Mouse (Mus musculus): ENCODE results near the gene Tmbim6. TPM values are rescaled to one million over a fixed set of nuclear protein-coding genes. Genes with fewer than 3 reads are reported as not detected.
A peak's percentile ranks its signal among the peaks of the same experiment; 100 is the strongest.

Gene Tmbim6
- polyA plus RNA-seq, 1 experiment from 2014 or later, result 327 TPM

DNA sequence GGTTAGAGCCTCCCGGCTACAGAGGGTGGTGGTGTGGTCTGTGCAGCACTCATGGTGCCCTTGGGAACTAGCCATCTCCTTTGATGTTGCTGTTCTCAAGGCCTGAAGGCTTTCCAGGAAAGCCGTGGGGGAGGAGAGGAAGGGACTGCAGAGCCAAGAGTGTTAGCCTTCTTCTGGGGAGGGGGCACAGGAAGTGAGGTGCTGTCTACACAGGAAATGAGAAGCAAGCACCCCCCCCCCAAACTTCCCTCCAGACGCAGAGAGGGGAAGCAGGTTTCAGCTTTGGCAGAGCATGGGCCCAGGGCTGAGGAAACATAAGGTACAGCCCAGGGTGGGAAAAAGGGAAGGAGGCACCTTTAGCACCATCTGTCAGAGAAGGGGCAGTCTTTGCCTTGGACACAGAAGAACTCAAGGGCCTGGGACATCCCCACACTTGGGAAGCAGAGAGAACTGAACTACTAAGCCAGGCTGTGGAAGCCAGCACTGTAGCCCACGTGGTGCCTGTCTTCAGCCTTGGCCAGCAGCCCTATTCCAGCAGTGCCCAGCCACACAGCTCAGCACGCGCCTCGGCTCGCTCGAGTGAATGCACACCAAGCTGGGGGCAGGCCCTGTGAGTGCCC lies 56.6 kb downstream of the Tmbim6 start:
- DNase-seq, result peak; percentile 70
- no peak overlapping the region for H3K9ac ChIP-seq
- 35% methylated on average over 9 of the region's 9 CpGs for WGBS
- no peaks in the 10 kb centered on the region for H3K9me3 ChIP-seq (ENCODE audit: low read depth, low read length)
- H3K4me1 ChIP-seq (ENCODE audit: insufficient read depth), result peaks cover 19% of the 10 kb centered on the region; the same call in 1 of the 2 replicates
- H3K4me3 ChIP-seq (ENCODE audit: low read depth, low read length), result no peak overlapping the region
- no peak for TF ChIP-seq CTCF (IDR thresholded peaks at IDR 0.05; ENCODE audit: low read depth)
- H3K4me2 ChIP-seq, result peak overlapping the region; percentile 27; the same call in 1 of the 2 replicates
- peak; percentile 69; the same call in 1 of the 2 replicates for ATAC-seq (ENCODE audit: insufficient read depth)
- no peaks in the 10 kb centered on the region for H3K27me3 ChIP-seq (ENCODE audit: insufficient read depth, low read length)
- peaks cover 18% of the 10 kb centered on the region; the same call in 1 of the 2 replicates for H3K36me3 ChIP-seq (ENCODE audit: insufficient read depth)
- peak overlapping the region; percentile 76 for H3K27ac ChIP-seq (ENCODE audit: low read depth)

DNA sequence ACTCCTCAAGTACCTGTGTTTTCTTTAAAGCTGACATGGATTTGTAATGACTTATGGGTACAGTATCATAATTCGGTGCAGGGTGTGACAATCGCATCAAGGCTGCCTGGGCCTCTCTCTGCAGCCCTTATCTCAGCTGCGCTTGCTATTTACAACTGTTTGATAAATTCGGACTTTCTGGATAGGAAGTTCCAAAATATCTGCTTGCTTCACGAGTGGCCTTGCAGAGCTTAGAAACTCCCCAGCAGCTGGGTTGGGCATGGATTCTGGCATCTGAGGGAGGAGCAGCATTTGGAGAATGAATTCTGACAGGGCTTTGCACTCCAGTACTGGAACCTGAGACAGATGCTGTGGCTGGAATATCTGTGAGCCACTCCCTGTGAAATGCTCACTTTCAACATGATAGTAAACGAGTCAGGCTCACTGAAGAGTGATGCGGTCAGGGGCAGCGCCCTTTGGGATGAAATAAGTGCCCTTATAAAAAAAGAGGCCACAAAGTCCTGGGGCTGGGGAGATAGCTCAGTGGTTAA lies 57.1 kb downstream of the Tmbim6 start:
- no peak for TF ChIP-seq CTCF (IDR thresholded peaks at IDR 0.05; ENCODE audit: low read depth)
- Histone ChIP-seq H3K4me1 (ENCODE audit: insufficient read depth) (peaks cover 19% of the 10 kb centered on the region; the same call in 1 of the 2 replicates), H3K27ac (ENCODE audit: low read depth) (peak overlapping the region; percentile 76), H3K9ac (no peak overlapping the region), H3K27me3 (ENCODE audit: insufficient read depth, low read length) (no peaks in the 10 kb centered on the region), H3K4me2 (0 out of 2 replicates have a peak overlapping the region, but pooled peaks have one; percentile 27), H3K9me3 (ENCODE audit: low read depth, low read length) (no peaks in the 10 kb centered on the region), H3K4me3 (ENCODE audit: low read depth, low read length) (no peak overlapping the region), H3K36me3 (ENCODE audit: insufficient read depth) (0 out of 2 replicates have a peak, but pooled peaks cover 17% of the 10 kb centered on the region)
- no peak for ATAC-seq (ENCODE audit: insufficient read depth)
- WGBS, result 54% methylated on average over 8 of the region's 8 CpGs
- DNase-seq, result peak; percentile 40

DNA sequence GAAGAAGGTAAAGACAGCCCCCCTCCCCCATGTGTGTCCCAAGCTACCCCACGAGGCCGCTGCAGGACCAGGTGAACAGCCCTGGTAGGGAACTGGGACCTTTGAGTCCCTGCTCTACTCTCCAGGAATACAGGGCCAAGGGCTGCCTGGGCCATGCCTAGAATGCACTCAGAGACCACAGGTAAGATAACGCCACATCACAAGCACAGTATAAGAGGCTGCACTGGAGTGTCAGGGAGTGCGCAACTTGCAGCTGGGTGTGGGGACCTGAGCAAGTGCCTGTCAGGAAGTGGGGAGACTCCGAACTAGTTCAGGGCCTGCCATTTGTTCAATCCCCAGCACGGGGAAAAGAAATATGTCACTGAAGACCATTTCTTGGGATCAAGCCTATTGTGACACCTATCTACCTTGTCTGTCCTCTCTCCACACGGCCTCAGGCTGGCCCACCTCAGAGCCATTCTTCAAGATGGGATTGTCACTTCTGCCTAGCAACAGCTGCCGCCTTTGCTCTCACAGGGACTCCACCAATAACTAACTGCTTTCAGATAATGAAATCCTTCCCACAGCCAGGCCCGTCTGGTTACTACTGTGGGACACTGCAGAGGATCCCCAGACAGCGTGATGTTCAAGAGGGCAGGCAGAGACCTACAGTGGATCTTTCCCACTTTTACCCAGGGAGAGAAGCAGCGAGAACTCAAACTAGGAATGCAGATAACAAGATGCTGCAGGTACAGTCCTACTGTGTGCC lies 60.6 kb downstream of the Tmbim6 start:
- H3K4me1 ChIP-seq (ENCODE audit: insufficient read depth), result peaks cover 27% of the 10 kb centered on the region; the same call in 1 of the 2 replicates

DNA sequence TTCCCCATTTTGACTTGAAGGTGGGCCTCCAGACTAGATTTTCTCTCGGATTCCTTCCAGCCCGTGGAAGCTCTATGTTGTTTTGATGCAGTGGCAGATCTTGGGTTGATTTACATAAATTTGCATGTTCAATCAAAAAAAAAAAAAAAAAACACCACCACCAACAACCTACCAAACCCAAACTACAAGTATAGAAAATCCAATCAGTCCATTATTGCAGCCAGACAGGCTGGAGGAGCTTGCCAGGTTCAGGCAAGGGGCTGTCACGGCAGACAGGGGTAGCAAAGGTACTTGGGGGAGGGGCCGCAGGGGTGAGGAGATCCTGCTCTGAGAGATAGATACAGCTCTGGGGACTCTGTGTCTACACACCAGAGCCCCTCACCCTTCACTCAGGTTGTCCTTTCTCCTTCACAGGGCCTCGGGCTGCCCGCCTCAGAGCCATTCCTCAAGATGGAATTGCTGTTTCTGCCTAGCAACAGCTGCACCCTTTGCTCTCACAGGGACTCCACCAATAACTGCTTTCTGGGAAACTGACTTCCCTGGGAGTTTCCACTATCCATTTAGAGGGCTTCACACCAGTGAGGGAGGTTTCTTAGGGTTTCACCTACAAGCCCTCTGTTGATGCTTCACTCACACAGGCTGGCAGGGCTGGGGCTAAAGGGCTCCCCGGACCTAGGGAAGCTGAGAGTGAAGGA lies 62.0 kb downstream of the Tmbim6 start:
- H3K27me3 ChIP-seq (ENCODE audit: insufficient read depth, low read length), result no peaks in the 10 kb centered on the region
- DNase-seq, result no peak
- no peaks in the 10 kb centered on the region for H3K9me3 ChIP-seq (ENCODE audit: low read depth, low read length)
- H3K9ac ChIP-seq, result no peak overlapping the region
- H3K4me1 ChIP-seq (ENCODE audit: insufficient read depth), result peaks cover 17% of the 10 kb centered on the region; the same call in 1 of the 2 replicates
- no peak overlapping the region for H3K4me3 ChIP-seq (ENCODE audit: low read depth, low read length)
- WGBS, result 80% methylated on average over 7 of the region's 7 CpGs
- no peak for TF ChIP-seq CTCF (IDR thresholded peaks at IDR 0.05; ENCODE audit: low read depth)
- ATAC-seq (ENCODE audit: insufficient read depth), result no peak
- H3K4me2 ChIP-seq, result no peak overlapping the region
- H3K27ac ChIP-seq (ENCODE audit: low read depth), result no peak overlapping the region
- 0 out of 2 replicates have a peak, but pooled peaks cover 17% of the 10 kb centered on the region for H3K36me3 ChIP-seq (ENCODE audit: insufficient read depth)

More for the DNA sequence above, 60.6 kb downstream of the Tmbim6 start:
- H3K27ac ChIP-seq (ENCODE audit: low read depth), result no peak overlapping the region
- DNase-seq (no peak), ATAC-seq (ENCODE audit: insufficient read depth) (no peak)
- 59% methylated on average over 11 of the region's 11 CpGs for WGBS
- no peak overlapping the region for H3K9ac ChIP-seq
- 0 out of 2 replicates have a peak, but pooled peaks cover 19% of the 10 kb centered on the region for H3K36me3 ChIP-seq (ENCODE audit: insufficient read depth)
- H3K27me3 ChIP-seq (ENCODE audit: insufficient read depth, low read length), result no peaks in the 10 kb centered on the region
- H3K4me3 ChIP-seq (ENCODE audit: low read depth, low read length), result no peak overlapping the region
- no peak overlapping the region for H3K4me2 ChIP-seq
- no peak for TF ChIP-seq CTCF (IDR thresholded peaks at IDR 0.05; ENCODE audit: low read depth)
- H3K9me3 ChIP-seq (ENCODE audit: low read depth, low read length), result no peaks in the 10 kb centered on the region

DNA sequence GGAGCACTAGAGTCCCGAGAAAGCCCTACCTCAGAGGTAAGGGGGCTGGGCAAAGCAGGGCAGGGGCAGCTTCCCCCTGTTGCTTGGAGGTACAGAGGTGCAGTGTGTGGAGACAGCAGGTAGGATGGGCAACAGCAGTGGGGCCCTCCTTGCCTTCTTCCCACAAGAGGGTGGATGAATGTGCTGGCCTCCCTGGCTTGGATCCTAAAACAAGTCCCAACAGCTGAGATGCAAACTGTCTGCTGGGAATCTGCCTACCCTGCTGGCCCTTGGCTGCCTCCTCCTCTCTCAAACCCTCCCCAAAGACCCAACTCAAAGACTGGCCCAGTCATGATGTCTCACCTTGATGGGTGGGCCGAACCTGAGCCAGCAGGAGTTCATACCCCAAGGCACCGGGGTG lies 62.7 kb downstream of the Tmbim6 start:
- H3K27me3 ChIP-seq (ENCODE audit: insufficient read depth, low read length), result no peaks in the 10 kb centered on the region
- H3K9ac ChIP-seq, result no peak overlapping the region
- DNase-seq, result no peak
- H3K4me2 ChIP-seq, result peak overlapping the region; percentile 82
- WGBS, result 81% methylated on average over 3 of the region's 3 CpGs
- H3K27ac ChIP-seq (ENCODE audit: low read depth), result no peak overlapping the region
- H3K9me3 ChIP-seq (ENCODE audit: low read depth, low read length), result no peaks in the 10 kb centered on the region
- H3K4me1 ChIP-seq (ENCODE audit: insufficient read depth), result peaks cover 14% of the 10 kb centered on the region; the same call in 1 of the 2 replicates
- 0 out of 2 replicates have a peak, but pooled peaks cover 14% of the 10 kb centered on the region for H3K36me3 ChIP-seq (ENCODE audit: insufficient read depth)
- TF ChIP-seq CTCF (IDR thresholded peaks at IDR 0.05; ENCODE audit: low read depth), result no peak
- H3K4me3 ChIP-seq (ENCODE audit: low read depth, low read length), result no peak overlapping the region
- ATAC-seq (ENCODE audit: insufficient read depth), result no peak

DNA sequence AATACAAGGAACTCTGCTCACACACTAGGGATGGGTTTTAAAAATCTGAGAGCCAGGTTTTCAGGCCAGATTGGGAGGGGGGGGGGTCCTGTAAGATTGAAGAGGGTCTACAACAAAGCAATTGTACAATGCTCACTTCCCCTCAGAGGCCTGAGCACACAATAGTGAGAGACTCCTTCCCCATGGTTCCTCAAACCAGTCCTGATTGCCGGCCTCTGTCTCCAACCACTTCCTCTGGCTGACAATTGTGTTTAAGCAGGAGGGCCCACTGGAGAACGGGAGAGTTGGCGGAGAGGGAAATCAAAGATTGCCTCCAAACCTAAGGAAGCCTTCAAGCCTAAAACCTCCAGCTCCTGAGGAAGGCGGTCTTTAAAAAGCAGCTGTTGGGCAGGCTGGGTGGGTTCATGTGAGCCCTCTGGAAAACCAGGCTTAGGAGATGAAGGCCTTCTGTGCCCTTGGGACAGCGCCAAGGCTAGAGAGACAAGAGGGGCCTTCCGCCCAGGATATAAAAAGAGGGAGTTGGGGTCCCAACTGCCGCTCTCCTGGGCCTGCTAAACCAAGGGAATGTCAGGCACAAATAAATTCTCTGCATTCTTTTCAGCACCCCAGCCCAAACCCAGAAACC lies 63.8 kb downstream of the Tmbim6 start:
- H3K9ac ChIP-seq, result peak overlapping the region; percentile 63
- peak overlapping the region; percentile 88 for H3K27ac ChIP-seq (ENCODE audit: low read depth)
- 0 out of 2 replicates have a peak, but pooled peaks cover 14% of the 10 kb centered on the region for H3K36me3 ChIP-seq (ENCODE audit: insufficient read depth)
- peaks cover 14% of the 10 kb centered on the region; the same call in 1 of the 2 replicates for H3K4me1 ChIP-seq (ENCODE audit: insufficient read depth)
- ATAC-seq (ENCODE audit: insufficient read depth), result no peak
- WGBS, result 9% methylated on average over 7 of the region's 7 CpGs
- TF ChIP-seq CTCF (IDR thresholded peaks at IDR 0.05; ENCODE audit: low read depth), result no peak
- H3K9me3 ChIP-seq (ENCODE audit: low read depth, low read length), result no peaks in the 10 kb centered on the region
- peak overlapping the region; percentile 82 for H3K4me2 ChIP-seq
- peak; percentile 47 for DNase-seq
- no peaks in the 10 kb centered on the region for H3K27me3 ChIP-seq (ENCODE audit: insufficient read depth, low read length)
- H3K4me3 ChIP-seq (ENCODE audit: low read depth, low read length), result peak overlapping the region; percentile 77
